Mouse (Mus musculus): ENCODE results near the gene Dzip1. TPM values are rescaled to one million over a fixed set of nuclear protein-coding genes. Genes with fewer than 3 reads are reported as not detected.

Gene Dzip1
- polyA plus RNA-seq, 1 experiment, result 70.1 TPM

GRCm38 (mm10) chr14:118910332-118911222 lies 14.7 kb downstream of the Dzip1 start:
- Histone ChIP-seq H3K36me3 (ENCODE audit: control insufficient read depth, insufficient read depth, low read length) (peaks cover 33% of the 10 kb centered on the region), H3K27ac (ENCODE audit: control insufficient read depth, insufficient read depth, low read length) (no peak overlapping the region), H3K27me3 (ENCODE audit: control insufficient read depth, insufficient read depth, low read length) (no peaks in the 10 kb centered on the region), H3K4me1 (replicated peaks; ENCODE audit: control insufficient read depth, insufficient read depth, low read length) (peaks cover 12% of the 10 kb centered on the region), H3K4me3 (ENCODE audit: control insufficient read depth, insufficient read depth, low read length) (no peak overlapping the region)
- 50% methylated on average over 29 of the region's 29 CpGs for WGBS
- TF ChIP-seq POLR2A (IDR thresholded peaks at IDR 0.05; ENCODE audit: control insufficient read depth, extremely low read depth, insufficient read depth, low read length, poor library complexity) (no peak), CTCF (IDR thresholded peaks at IDR 0.05; ENCODE audit: borderline replicate concordance, control insufficient read depth, extremely low read depth, insufficient read depth, low read length, poor library complexity) (no peak)
- DNase-seq, result peak; percentile 66

DNA sequence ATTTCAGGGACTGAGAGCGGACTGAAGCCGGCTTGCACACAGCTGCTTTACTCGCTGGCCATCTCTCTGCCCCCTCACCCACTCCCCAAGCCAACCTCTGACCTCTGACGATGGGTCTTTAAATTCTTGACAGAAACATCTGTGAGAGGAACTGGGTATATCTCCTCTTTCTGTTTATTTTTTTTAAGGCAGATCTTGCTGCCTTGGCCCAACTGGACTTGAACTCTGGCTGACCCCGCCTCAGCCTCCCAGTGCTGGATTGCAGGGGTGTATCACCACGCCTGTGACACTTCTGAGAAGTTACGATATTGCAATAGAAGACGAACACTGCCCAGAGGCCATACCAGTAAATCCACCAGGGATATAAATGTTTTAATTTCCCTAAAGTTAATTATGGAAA lies 15.4 kb downstream of the Dzip1 start:
- H3K27me3 ChIP-seq (ENCODE audit: control insufficient read depth, insufficient read depth, low read length), result no peaks in the 10 kb centered on the region
- H3K27ac ChIP-seq (ENCODE audit: control insufficient read depth, insufficient read depth, low read length), result no peak overlapping the region
- peaks cover 12% of the 10 kb centered on the region for H3K4me1 ChIP-seq (replicated peaks; ENCODE audit: control insufficient read depth, insufficient read depth, low read length)
- no peak for DNase-seq
- TF ChIP-seq POLR2A (IDR thresholded peaks at IDR 0.05; ENCODE audit: control insufficient read depth, extremely low read depth, insufficient read depth, low read length, poor library complexity) (no peak), CTCF (IDR thresholded peaks at IDR 0.05; ENCODE audit: borderline replicate concordance, control insufficient read depth, extremely low read depth, insufficient read depth, low read length, poor library complexity) (no peak)
- 95% methylated on average over 8 of the region's 8 CpGs for WGBS
- no peak overlapping the region for H3K4me3 ChIP-seq (ENCODE audit: control insufficient read depth, insufficient read depth, low read length)
- peaks cover 34% of the 10 kb centered on the region for H3K36me3 ChIP-seq (ENCODE audit: control insufficient read depth, insufficient read depth, low read length)

- peaks cover 52% of the 10 kb centered on the region for H3K36me3 ChIP-seq (ENCODE audit: control insufficient read depth, insufficient read depth, low read length)
- no peaks in the 10 kb centered on the region for H3K27me3 ChIP-seq (ENCODE audit: control insufficient read depth, insufficient read depth, low read length)
- WGBS, result 87% methylated on average over 8 of the region's 8 CpGs
- H3K4me3 ChIP-seq (ENCODE audit: control insufficient read depth, insufficient read depth, low read length), result no peak overlapping the region
- H3K27ac ChIP-seq (ENCODE audit: control insufficient read depth, insufficient read depth, low read length), result no peak overlapping the region
- peaks cover 10% of the 10 kb centered on the region for H3K4me1 ChIP-seq (replicated peaks; ENCODE audit: control insufficient read depth, insufficient read depth, low read length)
- DNase-seq, result no peak
- TF ChIP-seq POLR2A (IDR thresholded peaks at IDR 0.05; ENCODE audit: control insufficient read depth, extremely low read depth, insufficient read depth, low read length, poor library complexity) (no peak), CTCF (IDR thresholded peaks at IDR 0.05; ENCODE audit: borderline replicate concordance, control insufficient read depth, extremely low read depth, insufficient read depth, low read length, poor library complexity) (no peak)
Measured at GRCm38 (mm10) chr14:118907592-118907991, 17.7 kb downstream of the Dzip1 start.

DNA sequence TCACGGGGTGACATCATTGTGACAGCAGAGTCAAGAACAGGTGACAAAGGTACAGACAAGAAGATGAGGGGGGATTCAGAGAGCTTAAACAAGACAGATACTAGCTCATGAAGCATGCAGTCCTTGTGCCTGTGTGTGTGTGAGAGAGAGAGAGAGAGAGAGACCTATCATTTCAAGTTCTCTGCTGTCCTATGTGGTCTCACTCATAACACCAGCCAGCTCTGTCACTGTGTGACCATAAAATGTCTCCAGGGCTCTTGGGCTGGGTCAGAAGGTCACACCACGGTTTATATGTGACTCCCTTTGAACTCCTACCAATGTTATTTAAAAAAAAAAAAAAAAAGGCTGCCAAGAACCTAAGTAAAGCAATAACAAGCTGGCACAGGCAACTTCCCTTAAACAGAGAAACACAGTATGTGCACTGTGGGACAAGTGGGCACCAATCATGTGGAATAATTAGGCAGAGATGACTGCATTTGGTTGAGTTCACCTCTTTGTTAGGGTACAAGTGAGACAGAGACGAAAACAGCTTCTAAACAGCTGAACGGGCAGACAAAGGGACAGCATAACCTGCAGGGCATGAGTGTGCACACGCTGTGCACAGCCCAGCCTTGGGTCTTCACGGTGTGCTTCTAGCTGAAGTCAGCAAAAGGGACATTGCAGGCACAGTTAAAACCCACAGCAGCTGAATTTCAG lies 21.2 kb downstream of the Dzip1 start:
- H3K4me1 ChIP-seq (replicated peaks; ENCODE audit: control insufficient read depth, insufficient read depth, low read length), result no peaks in the 10 kb centered on the region
- no peak for DNase-seq
- peaks cover 73% of the 10 kb centered on the region for H3K36me3 ChIP-seq (ENCODE audit: control insufficient read depth, insufficient read depth, low read length)
- H3K4me3 ChIP-seq (ENCODE audit: control insufficient read depth, insufficient read depth, low read length), result no peak overlapping the region
- H3K27me3 ChIP-seq (ENCODE audit: control insufficient read depth, insufficient read depth, low read length), result no peaks in the 10 kb centered on the region
- H3K27ac ChIP-seq (ENCODE audit: control insufficient read depth, insufficient read depth, low read length), result no peak overlapping the region
- 92% methylated on average over 6 of the region's 6 CpGs for WGBS
- no peak for TF ChIP-seq CTCF (IDR thresholded peaks at IDR 0.05; ENCODE audit: borderline replicate concordance, control insufficient read depth, extremely low read depth, insufficient read depth, low read length, poor library complexity)

- Histone ChIP-seq H3K4me3 (ENCODE audit: control insufficient read depth, insufficient read depth, low read length) (no peak overlapping the region), H3K4me1 (replicated peaks; ENCODE audit: control insufficient read depth, insufficient read depth, low read length) (no peaks in the 10 kb centered on the region), H3K36me3 (ENCODE audit: control insufficient read depth, insufficient read depth, low read length) (peaks cover 72% of the 10 kb centered on the region), H3K27me3 (ENCODE audit: control insufficient read depth, insufficient read depth, low read length) (no peaks in the 10 kb centered on the region), H3K27ac (ENCODE audit: control insufficient read depth, insufficient read depth, low read length) (no peak overlapping the region)
- DNase-seq, result no peak
- 99% methylated on average over 3 of the region's 3 CpGs for WGBS
- TF ChIP-seq POLR2A (IDR thresholded peaks at IDR 0.05; ENCODE audit: control insufficient read depth, extremely low read depth, insufficient read depth, low read length, poor library complexity), result no peak
- no peak for TF ChIP-seq CTCF (IDR thresholded peaks at IDR 0.05; ENCODE audit: borderline replicate concordance, control insufficient read depth, extremely low read depth, insufficient read depth, low read length, poor library complexity)
Measured at GRCm38 (mm10) chr14:118903397-118903796, 21.9 kb downstream of the Dzip1 start.

DNA sequence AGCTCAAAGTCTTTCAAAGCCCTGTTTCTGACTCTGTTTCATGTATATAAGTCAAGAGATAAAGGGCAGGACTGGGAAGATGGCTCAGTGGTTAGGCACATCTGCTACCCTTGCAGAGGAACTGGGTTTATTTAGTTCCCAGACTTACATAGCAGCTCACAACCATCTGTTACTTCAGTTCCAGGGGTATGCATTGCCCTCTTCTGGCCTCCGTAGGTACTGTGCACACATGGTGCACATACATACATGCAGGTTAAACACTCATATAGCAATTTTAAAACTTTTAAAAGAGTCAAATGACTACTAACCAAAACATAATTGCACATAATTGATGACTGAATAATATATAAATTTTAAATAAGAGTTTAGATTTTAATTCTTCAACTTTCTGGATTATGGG lies 24.3 kb downstream of the Dzip1 start:
- TF ChIP-seq CTCF (IDR thresholded peaks at IDR 0.05; ENCODE audit: borderline replicate concordance, control insufficient read depth, extremely low read depth, insufficient read depth, low read length, poor library complexity) (no peak), POLR2A (IDR thresholded peaks at IDR 0.05; ENCODE audit: control insufficient read depth, extremely low read depth, insufficient read depth, low read length, poor library complexity) (no peak)
- no peak for DNase-seq
- Histone ChIP-seq H3K27me3 (ENCODE audit: control insufficient read depth, insufficient read depth, low read length) (no peaks in the 10 kb centered on the region), H3K4me3 (ENCODE audit: control insufficient read depth, insufficient read depth, low read length) (no peak overlapping the region), H3K27ac (ENCODE audit: control insufficient read depth, insufficient read depth, low read length) (no peak overlapping the region), H3K4me1 (replicated peaks; ENCODE audit: control insufficient read depth, insufficient read depth, low read length) (no peaks in the 10 kb centered on the region), H3K36me3 (ENCODE audit: control insufficient read depth, insufficient read depth, low read length) (peaks cover 61% of the 10 kb centered on the region)
- WGBS, result 100% methylated on average over 1 of the region's 1 CpGs

Data from thymus, adult 2 months (tissue).